Mouse (Mus musculus) gastrocnemius, postnatal 14 days (tissue): Measurements from ENCODE around the gene 4930583I09Rik. TPM values are rescaled to one million over a fixed set of nuclear protein-coding genes. Genes with fewer than 3 reads are reported as not detected.

Source experiments
- DNase-seq: peaks from one replicate; pipeline ENCODE4 v3.0.0; 2021; ENCODE audit warnings: mixed read lengths
- intact Hi-C: fragments of 180-260 bp; cut with DNase I; formaldehyde crosslinking; loops from one replicate; pipeline ENCODE4 v1.15.1; 2025; ENCODE audit warnings: low total_unique reads
- total RNA-seq, 2 experiments: library from RNA; stranded (reverse); gene quantifications; 2 replicates each; pipeline ENCODE4 v1.2.3; 2021

Gene 4930583I09Rik
- total RNA-seq, 2 experiments from 2014 or later, result not detected

GRCm38 (mm10) chr17:64804375-64805124 is 31.3 kb downstream of the 4930583I09Rik start:
- intact Hi-C loops, result no loop called here
- DNase-seq, result no peak

GRCm38 (mm10) chr17:64802956-64803275 is 33.0 kb downstream of the 4930583I09Rik start:
- DNase-seq, result no peak
- intact Hi-C loops, result no loop called here

- intact Hi-C loops, result no loop called here
- no peak for DNase-seq
These were observed 33.5 kb downstream of the 4930583I09Rik start for GRCm38 (mm10) chr17:64802168-64802955.

DNA sequence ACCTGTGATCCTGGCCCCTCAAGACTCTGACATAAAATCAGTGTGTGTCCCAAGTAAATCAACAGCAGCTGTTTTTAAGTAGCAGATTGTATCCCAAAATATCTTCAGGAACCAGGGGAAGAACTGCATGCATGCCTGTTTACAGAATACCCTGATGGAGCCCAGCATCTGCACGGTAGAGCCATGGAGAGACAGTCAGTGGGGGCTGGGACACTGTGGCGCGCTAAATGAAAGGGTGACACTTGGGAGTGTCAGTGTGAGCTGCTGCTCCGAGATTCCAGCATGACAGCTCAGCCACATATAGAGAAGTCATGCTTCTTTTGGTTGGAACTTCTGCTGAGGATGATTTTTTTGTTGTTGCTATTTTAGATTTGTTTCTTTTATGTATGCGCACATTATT is 43.2 kb downstream of the 4930583I09Rik start:
- no peak for DNase-seq
- intact Hi-C loops, result no loop called here

GRCm38 (mm10) chr17:64792076-64792475 is 43.8 kb downstream of the 4930583I09Rik start:
- no peak for DNase-seq
- intact Hi-C loops, result no loop called here

- DNase-seq, result no peak
- intact Hi-C loops, result no loop called here
These were observed 46.7 kb downstream of the 4930583I09Rik start for GRCm38 (mm10) chr17:64789175-64789574.

DNA sequence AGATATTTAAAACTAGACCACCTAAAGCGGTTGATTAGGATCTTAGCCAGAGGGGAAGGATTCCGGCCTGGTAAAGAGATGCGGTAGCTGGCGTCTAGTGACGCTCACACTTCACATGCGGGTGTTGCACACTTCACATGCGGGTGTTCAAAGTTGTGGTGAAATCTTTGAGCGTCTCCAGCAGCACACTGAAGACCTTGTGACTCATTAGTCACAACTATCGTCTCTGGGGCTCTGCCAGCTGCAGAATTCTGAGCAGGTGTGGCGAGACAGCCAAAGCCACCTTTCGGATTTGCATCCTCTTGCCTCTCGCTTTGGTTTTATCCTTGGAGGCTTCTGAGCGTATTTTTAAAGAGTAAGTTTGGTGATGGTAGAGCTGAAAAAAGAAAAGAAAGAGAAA is 47.6 kb downstream of the 4930583I09Rik start:
- intact Hi-C loops, result no loop called here
- no peak for DNase-seq

DNA sequence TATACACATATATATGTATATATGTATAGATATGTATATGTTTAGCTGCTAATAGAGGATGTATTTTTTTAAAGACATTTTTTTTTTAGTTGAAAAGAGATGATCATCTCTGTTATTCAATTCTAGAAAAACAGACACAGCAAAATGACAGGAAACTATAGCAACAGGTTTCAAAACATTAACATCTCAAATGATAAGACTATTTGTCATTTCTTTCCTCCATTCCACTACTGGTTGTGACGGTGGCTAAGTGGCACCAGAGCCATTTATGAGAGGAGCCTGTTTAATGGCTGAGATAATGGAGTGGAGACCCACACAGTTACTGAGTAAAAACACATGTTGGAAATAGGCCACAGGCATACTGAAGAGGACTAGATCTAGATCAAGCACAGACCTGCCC is 49.9 kb downstream of the 4930583I09Rik start:
- intact Hi-C loops, result no loop called here
- DNase-seq, result no peak

Other genes starting within 250 kb of the 4930583I09Rik start
- 10 to 100 TPM; 17.2 to 20.3 TPM for gene Man2a1, start 235.3 kb downstream of the 4930583I09Rik start, total RNA-seq